Mouse (Mus musculus) heart, adult 2 months (tissue): ENCODE data around the gene Pign. TPM values are rescaled to one million over a fixed set of nuclear protein-coding genes. Genes with fewer than 3 reads are reported as not detected.
A peak's percentile ranks its signal among the peaks of the same experiment; 100 is the strongest.

Experiments used
- DNase-seq, 2 experiments: peaks; one replicate each; pipeline ENCODE4 v3.0.0; 2021
- H3K27ac ChIP-seq: fragments of 200-600 bp; 2 replicates; pipeline ENCODE4 v1.8.1; 2022
- H3K27me3 ChIP-seq: fragments of 200-500 bp; 2 replicates; pipeline ENCODE4 v1.6.1; 2012; ENCODE audit warnings: mild to moderate bottlenecking, low read length, inconsistent platforms, mixed read lengths; ENCODE audit not compliant: control insufficient read depth, insufficient read depth
- H3K36me3 ChIP-seq: fragments of 200-500 bp; 2 replicates; pipeline ENCODE4 v1.6.1; 2012; ENCODE audit warnings: low read length, inconsistent platforms; ENCODE audit not compliant: control insufficient read depth, insufficient read depth
- H3K4me1 ChIP-seq: fragments of 200-500 bp; 2 replicates; pipeline ENCODE4 v1.6.1; 2011; ENCODE audit warnings: low read length; ENCODE audit not compliant: control insufficient read depth, insufficient read depth
- H3K4me3 ChIP-seq: fragments of 200-600 bp; 2 replicates; pipeline ENCODE4 v1.8.1; 2022
- H3K79me2 ChIP-seq: fragments of 200-500 bp; replicated peaks from 2 replicates; pipeline ENCODE4 v1.6.1; 2012; ENCODE audit warnings: mild to moderate bottlenecking, inconsistent platforms, low read length, moderate library complexity, mixed read lengths; ENCODE audit not compliant: control insufficient read depth, insufficient read depth
- H3K9ac ChIP-seq: fragments of 200-500 bp; 2 replicates; pipeline ENCODE4 v1.6.1; 2012; ENCODE audit warnings: low read depth, mild to moderate bottlenecking, control low read depth, inconsistent platforms, low read length, mixed read lengths
- CTCF ChIP-seq: fragments of 200-600 bp; IDR thresholded peaks from 2 replicates; pipeline ENCODE4 v1.8.1; 2022; ENCODE audit warnings: antibody characterized with exemption, mild to moderate bottlenecking, moderate library complexity
- EP300 ChIP-seq: fragments of 200-500 bp; IDR thresholded peaks from 2 replicates; pipeline ENCODE4 v1.6.1; 2011; ENCODE audit warnings: low read depth, low read length, control low read depth; ENCODE audit not compliant: insufficient read depth
- POLR2A ChIP-seq: fragments of 200-500 bp; IDR thresholded peaks from 2 replicates; pipeline ENCODE4 v1.6.1; 2011; ENCODE audit warnings: mild to moderate bottlenecking, low read depth, low read length, control low read depth; ENCODE audit not compliant: insufficient read depth
- WGBS: fragments of 180-500 bp; shearing (Covaris S2); methylation state at CpG from one replicate; pipeline ENCODE4 v1.1.7; 2018; 5-methylcytosine and 5-hydroxymethylcytosine counted together
- intact Hi-C: fragments of 180-260 bp; cut with DNase I; formaldehyde crosslinking; loops from one replicate; pipeline ENCODE4 v1.15.1; 2025
- polyA plus RNA-seq: library from polyadenylated mRNA; depleted of rRNA; stranded (reverse); fragments of >200 nt; gene quantifications from 2 replicates; pipeline ENCODE4 v1.2.3, GENCODE M21; 2012
- total RNA-seq, 2 experiments: library from RNA; stranded (reverse); gene quantifications; 2 replicates each; pipeline ENCODE4 v1.2.3; 2021

Pign gene
- total and polyA plus RNA-seq, 3 experiments, result 12.5 to 18.9 (median 13.4) TPM

GRCm38 (mm10) chr1:105695581-105695980 lies 32.1 kb upstream of the Pign start:
- intact Hi-C loops, result no loop called here
- peaks cover 2% of the 10 kb centered on the region; the same call in 1 of the 2 replicates for H3K36me3 ChIP-seq
- H3K27me3 ChIP-seq, result no peaks in the 10 kb centered on the region
- WGBS, result 81% methylated on average over 2 of the region's 2 CpGs
- H3K79me2 ChIP-seq, result no peaks in the 10 kb centered on the region
- TF ChIP-seq EP300 (no peak), POLR2A (no peak), CTCF (no peak)
- no peak overlapping the region for H3K4me3 ChIP-seq
- DNase-seq, result no peak
- no peak overlapping the region for H3K27ac ChIP-seq
- no peak overlapping the region for H3K9ac ChIP-seq
- H3K4me1 ChIP-seq, result no peaks in the 10 kb centered on the region

GRCm38 (mm10) chr1:105685501-105685900 lies 22.0 kb upstream of the Pign start:
- H3K4me3 ChIP-seq, result no peak overlapping the region
- 89% methylated on average over 3 of the region's 3 CpGs for WGBS
- H3K27me3 ChIP-seq, result no peaks in the 10 kb centered on the region
- no peak overlapping the region for H3K9ac ChIP-seq
- no peak for DNase-seq
- H3K4me1 ChIP-seq, result no peaks in the 10 kb centered on the region; the same call in 1 of the 2 replicates
- intact Hi-C loops, result no loop called here
- no peaks in the 10 kb centered on the region for H3K36me3 ChIP-seq
- no peaks in the 10 kb centered on the region; the same call in 1 of the 2 replicates for H3K79me2 ChIP-seq
- TF ChIP-seq POLR2A (no peak), CTCF (no peak), EP300 (no peak)
- H3K27ac ChIP-seq, result no peak overlapping the region

- H3K27me3 ChIP-seq, result no peaks in the 10 kb centered on the region
- H3K9ac ChIP-seq, result no peak overlapping the region
- H3K27ac ChIP-seq, result no peak overlapping the region
- H3K4me3 ChIP-seq, result no peak overlapping the region
- no peaks in the 10 kb centered on the region; the same call in 1 of the 2 replicates for H3K4me1 ChIP-seq
- DNase-seq, result peak in 1 of 2 experiments; percentile 8
- TF ChIP-seq POLR2A, result no peak
- no peak for TF ChIP-seq EP300
- peak; percentile 72 for TF ChIP-seq CTCF
- WGBS, result 93% methylated on average over 1 of the region's 1 CpGs
- no peaks in the 10 kb centered on the region; the same call in 1 of the 2 replicates for H3K36me3 ChIP-seq
- intact Hi-C loops, result loop anchor here (2.0 kb wide), 1 partner anchor 20 kb away; no protein-coding TSS in a partner anchor
- H3K79me2 ChIP-seq, result no peaks in the 10 kb centered on the region; the same call in 1 of the 2 replicates
These were observed 17.1 kb upstream of the Pign start for GRCm38 (mm10) chr1:105680587-105680986.

- no peaks in the 10 kb centered on the region for H3K27me3 ChIP-seq
- H3K4me1 ChIP-seq, result no peaks in the 10 kb centered on the region; the same call in 1 of the 2 replicates
- 76% methylated on average over 2 of the region's 2 CpGs for WGBS
- H3K9ac ChIP-seq, result no peak overlapping the region
- H3K79me2 ChIP-seq, result peaks cover 2% of the 10 kb centered on the region
- no peak overlapping the region for H3K4me3 ChIP-seq
- intact Hi-C loops, result no loop called here
- H3K27ac ChIP-seq, result no peak overlapping the region
- no peaks in the 10 kb centered on the region; the same call in 1 of the 2 replicates for H3K36me3 ChIP-seq
- DNase-seq, result no peak
- no peak for TF ChIP-seq POLR2A
- TF ChIP-seq CTCF, result no peak
- TF ChIP-seq EP300, result no peak
These were observed 11.3 kb upstream of the Pign start for GRCm38 (mm10) chr1:105674763-105675162.

- Histone ChIP-seq H3K36me3 (peaks cover 8% of the 10 kb centered on the region), H3K4me3 (no peak overlapping the region), H3K27me3 (no peaks in the 10 kb centered on the region), H3K27ac (no peak overlapping the region), H3K9ac (no peak overlapping the region), H3K79me2 (peaks cover 2% of the 10 kb centered on the region), H3K4me1 (peaks cover 7% of the 10 kb centered on the region)
- intact Hi-C loops, result loop anchor here (10.0 kb wide), 1 partner anchor 725 kb away; no protein-coding TSS in a partner anchor
- TF ChIP-seq EP300, result no peak
- DNase-seq, result no peak
These were observed 6.2 kb upstream of the Pign start for GRCm38 (mm10) chr1:105669700-105670099.

GRCm38 (mm10) chr1:105663962-105664812 lies 710 bp upstream of the Pign start:
- Histone ChIP-seq H3K9ac (peak overlapping the region; percentile 75), H3K4me1 (peaks cover 7% of the 10 kb centered on the region), H3K36me3 (peaks cover 8% of the 10 kb centered on the region), H3K4me3 (peak overlapping the region; percentile 95), H3K27me3 (no peaks in the 10 kb centered on the region), H3K27ac (peak overlapping the region; percentile 81), H3K79me2 (no peaks in the 10 kb centered on the region; the same call in 1 of the 2 replicates)
- TF ChIP-seq POLR2A, result no peak
- no peak for TF ChIP-seq CTCF
- TF ChIP-seq EP300, result no peak
- DNase-seq, result no peak
- intact Hi-C loops, result loop anchor here (5.0 to 10.0 kb wide), 2 partner anchors 373 to 731 kb away; no protein-coding TSS in a partner anchor
- WGBS, result under 1% methylated on average over 68 of the region's 68 CpGs
